Mouse (Mus musculus) spleen, postnatal 0 days (tissue): ENCODE measurements around the gene Kng2. TPM values are rescaled to one million over a fixed set of nuclear protein-coding genes. Genes with fewer than 3 reads are reported as not detected.

Experiments used
- polyA plus RNA-seq: library from polyadenylated mRNA; unstranded; fragments of >200 nt; fragmentation: Nextera tagmentation; extraction: Ambion mirVana; gene quantifications from 2 replicates; pipeline ENCODE4 v1.2.1, GENCODE M21; 2015

Gene Kng2
- 0.11 and 0.12 TPM in 2 replicates for polyA plus RNA-seq

DNA sequence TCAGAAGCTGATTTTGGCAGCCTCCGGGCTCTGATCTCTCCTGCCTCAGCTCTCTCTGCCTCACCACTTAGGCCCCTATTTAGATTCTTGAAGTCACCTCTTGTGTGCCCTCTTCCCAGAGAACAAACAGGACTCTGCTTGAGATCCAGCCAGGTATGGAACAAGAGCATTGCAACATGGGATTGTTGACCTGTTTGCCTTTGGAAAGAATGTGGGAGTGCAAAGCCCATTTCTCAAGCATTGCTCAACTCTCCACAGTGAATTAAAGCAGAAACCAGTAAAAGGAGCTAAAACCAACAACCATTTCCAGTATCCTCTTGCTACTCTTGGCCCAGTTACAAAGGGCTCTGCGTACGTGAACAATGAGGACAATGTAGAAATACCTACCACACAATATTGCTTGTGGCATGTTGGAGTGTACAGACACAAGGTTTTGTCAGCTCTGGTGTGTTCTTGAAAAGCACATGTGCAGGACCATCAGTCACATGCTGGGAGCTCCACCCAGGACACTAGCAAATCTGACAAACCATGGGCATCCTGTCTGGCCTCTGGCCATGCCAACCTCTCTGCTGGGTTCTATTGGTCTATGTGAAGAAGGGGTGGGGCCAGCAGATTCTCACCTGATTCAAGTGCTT lies at the start of gene Kng2:
Gene Kng2, minus strand, starts transcription at position 517 of the 635 bp plus-strand sequence.

DNA sequence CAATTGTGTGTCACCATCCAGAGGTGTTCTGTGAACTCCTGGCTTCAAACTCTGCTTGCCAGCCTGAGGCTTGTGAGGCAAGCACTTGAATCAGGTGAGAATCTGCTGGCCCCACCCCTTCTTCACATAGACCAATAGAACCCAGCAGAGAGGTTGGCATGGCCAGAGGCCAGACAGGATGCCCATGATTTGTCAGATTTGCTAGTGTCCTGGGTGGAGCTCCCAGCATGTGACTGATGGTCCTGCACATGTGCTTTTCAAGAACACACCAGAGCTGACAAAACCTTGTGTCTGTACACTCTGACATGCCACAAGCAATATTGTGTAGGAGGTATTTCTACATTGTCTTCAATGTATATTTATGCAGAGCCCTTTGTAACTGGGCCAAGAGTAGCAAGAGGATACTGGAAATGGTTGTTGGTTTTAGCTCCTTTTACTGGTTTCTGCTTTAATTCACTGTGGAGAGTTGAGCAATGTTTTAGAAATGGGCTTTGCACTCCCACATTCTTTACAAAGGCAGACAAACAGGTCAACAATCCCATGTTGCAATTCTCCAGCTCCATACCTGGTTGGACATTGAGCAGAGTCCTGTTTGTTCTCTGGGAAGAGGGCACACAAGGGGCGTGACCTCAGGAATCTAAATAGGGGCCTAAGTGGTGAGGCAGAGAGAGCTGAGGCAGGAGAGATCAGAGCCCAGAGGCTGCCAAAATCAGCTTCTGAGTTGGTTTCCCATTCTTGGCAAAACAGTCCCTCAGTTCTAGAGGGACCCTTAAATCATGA lies 28.6 kb upstream of the Kng2 start, which contains the start of gene Kng1:
Gene Kng1, plus strand, starts transcription at position 198 of the 780 bp plus-strand sequence.

DNA sequence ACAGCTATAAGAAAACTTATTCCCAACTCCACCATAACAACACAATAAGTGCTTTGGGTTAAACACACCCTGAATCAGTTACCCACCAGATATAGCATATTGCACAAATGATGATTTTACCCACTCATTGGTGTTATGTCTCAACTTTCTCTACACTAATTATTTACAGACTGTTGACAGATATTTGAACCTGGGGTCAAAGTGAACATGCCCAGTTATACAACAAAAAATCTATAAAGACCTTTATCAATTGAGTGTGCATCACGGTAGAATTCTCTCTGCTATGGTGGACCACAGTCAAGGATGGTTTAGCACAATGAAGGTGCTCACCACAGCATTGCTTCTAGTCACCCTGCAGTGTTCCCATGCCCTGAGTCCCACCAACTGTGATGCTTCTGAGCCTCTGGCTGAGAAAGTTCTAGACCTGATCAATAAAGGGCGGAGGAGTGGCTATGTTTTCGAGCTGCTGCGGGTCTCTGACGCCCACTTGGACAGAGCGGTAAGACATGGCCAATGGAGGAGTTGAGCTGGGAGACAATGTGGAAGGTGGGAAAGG lies 78.4 kb downstream of the Kng2 start, which contains the start of gene Hrg:
Gene Hrg, plus strand, starts transcription at position 233 of the 556 bp plus-strand sequence.

Other genes starting within 250 kb of the Kng2 start
- gene Crygs, start 217.9 kb downstream of the Kng2 start, polyA plus RNA-seq, result 0.23 TPM in 1 of 2 replicates, not detected in the other
- gene Tbccd1, start 171.8 kb downstream of the Kng2 start, polyA plus RNA-seq, result 23.6 and 27.4 TPM in 2 replicates
- 53.3 and 57.6 TPM in 2 replicates for gene Dnajb11, start 171.6 kb downstream of the Kng2 start, polyA plus RNA-seq
- 4.1 and 9.5 TPM in 2 replicates for gene Ahsg, start 138.2 kb downstream of the Kng2 start, polyA plus RNA-seq
- 0.11 and 0.28 TPM in 2 replicates for gene Fetub, start 111.1 kb downstream of the Kng2 start, polyA plus RNA-seq
- 0.22 TPM in 1 of 2 replicates, not detected in the other for gene Hrg, start 78.4 kb downstream of the Kng2 start, polyA plus RNA-seq
- gene Kng1, start 28.4 kb upstream of the Kng2 start, polyA plus RNA-seq, result 0.85 and 2.4 TPM in 2 replicates
- 75.6 and 87.7 TPM in 2 replicates for gene Eif4a2, start 78.0 kb upstream of the Kng2 start, polyA plus RNA-seq
- 147 and 190 TPM in 2 replicates for gene Rfc4, start 98.3 kb upstream of the Kng2 start, polyA plus RNA-seq
- gene Adipoq, start 117.1 kb upstream of the Kng2 start, polyA plus RNA-seq, result not detected in 2 replicates
- 6.0 and 8.7 TPM in 2 replicates for gene St6gal1, start 195.3 kb upstream of the Kng2 start, polyA plus RNA-seq